Mouse (Mus musculus) lung, postnatal 25 days (tissue): Measurements from ENCODE around the gene Snx29.
"Not testable (repeated sequence)": the region's sequence is repeated elsewhere in the genome, so short reads cannot be mapped to it uniquely, and the experiment has no call there.

Source experiments
- DNase-seq: peaks from one replicate; pipeline ENCODE4 v3.0.0; 2022; ENCODE audit warnings: low spot score

Snx29 gene

GRCm38 (mm10) chr16:11495923-11496616, 173.4 kb downstream of the Snx29 start:
- DNase-seq = no peak

- DNase-seq = no peak
Measured at GRCm38 (mm10) chr16:11496721-11497120, 174.0 kb downstream of the Snx29 start.

- no peak for DNase-seq
Measured at GRCm38 (mm10) chr16:11500061-11500460, 177.4 kb downstream of the Snx29 start.

- no peak for DNase-seq
Measured at GRCm38 (mm10) chr16:11501138-11501537, 178.4 kb downstream of the Snx29 start.

- DNase-seq = no peak
Measured at GRCm38 (mm10) chr16:11501611-11502010, 178.9 kb downstream of the Snx29 start.

GRCm38 (mm10) chr16:11504666-11505491, 182.2 kb downstream of the Snx29 start:
- no peak for DNase-seq

GRCm38 (mm10) chr16:11505492-11506176, 182.9 kb downstream of the Snx29 start:
- peak; percentile 53 for DNase-seq

GRCm38 (mm10) chr16:11507188-11507731, 184.6 kb downstream of the Snx29 start:
- DNase-seq = no peak

- DNase-seq = no peak
Measured at GRCm38 (mm10) chr16:11508341-11508740, 185.6 kb downstream of the Snx29 start.

GRCm38 (mm10) chr16:11510416-11510815, 187.7 kb downstream of the Snx29 start:
- no peak for DNase-seq

GRCm38 (mm10) chr16:11510854-11511253, 188.1 kb downstream of the Snx29 start:
- DNase-seq = no peak

GRCm38 (mm10) chr16:11511696-11512095, 189.0 kb downstream of the Snx29 start:
- DNase-seq = not testable (repeated sequence)

- no peak for DNase-seq
Measured at GRCm38 (mm10) chr16:11516681-11517080, 194.0 kb downstream of the Snx29 start.

- DNase-seq = no peak
Measured at GRCm38 (mm10) chr16:11517385-11517784, 194.7 kb downstream of the Snx29 start.

- DNase-seq = no peak
Measured at GRCm38 (mm10) chr16:11518803-11519498, 196.2 kb downstream of the Snx29 start.

GRCm38 (mm10) chr16:11526104-11526786, 203.5 kb downstream of the Snx29 start:
- peak; percentile 5 for DNase-seq

GRCm38 (mm10) chr16:11526996-11527395, 204.3 kb downstream of the Snx29 start:
- no peak for DNase-seq

- no peak for DNase-seq
Measured at GRCm38 (mm10) chr16:11530466-11531194, 207.9 kb downstream of the Snx29 start.

GRCm38 (mm10) chr16:11531441-11531840, 208.7 kb downstream of the Snx29 start:
- DNase-seq = no peak

- DNase-seq = peak; percentile 60
Measured at GRCm38 (mm10) chr16:11532592-11532991, 209.9 kb downstream of the Snx29 start.
